Mouse (Mus musculus) lung, embryonic 15.5 days (tissue): ENCODE measurements around the gene Brip1. TPM values are rescaled to one million over a fixed set of nuclear protein-coding genes. Genes with fewer than 3 reads are reported as not detected.
"Not testable (repeated sequence)": the region's sequence is repeated elsewhere in the genome, so short reads cannot be mapped to it uniquely, and the experiment has no call there.

Experiments used
- ATAC-seq: fragments of 200-750 bp; cut with Nextera tagmentation; 2 replicates; pipeline ENCODE4 v1.8.0; 2017; ENCODE audit warnings: moderate number of reproducible peaks, borderline replicate concordance; ENCODE audit not compliant: low FRiP score, low TSS enrichment; ENCODE audit errors: extremely low read depth
- H3K27ac ChIP-seq: fragments of 300-500 bp; sonication (generic); 2 replicates; pipeline ENCODE4 v1.5.1; 2015; ENCODE audit warnings: moderate library complexity, mild to moderate bottlenecking, inconsistent platforms
- H3K27me3 ChIP-seq: fragments of 300-500 bp; sonication (generic); 2 replicates; pipeline ENCODE4 v1.6.1; 2015; ENCODE audit warnings: inconsistent platforms
- H3K36me3 ChIP-seq: fragments of 300-500 bp; sonication (generic); 2 replicates; pipeline ENCODE4 v1.6.1; 2015; ENCODE audit warnings: inconsistent platforms
- H3K4me1 ChIP-seq: fragments of 300-500 bp; sonication (generic); 2 replicates; pipeline ENCODE4 v1.6.1; 2015; ENCODE audit warnings: inconsistent platforms
- H3K4me2 ChIP-seq: fragments of 300-500 bp; sonication (generic); 2 replicates; pipeline ENCODE4 v1.6.1; 2015; ENCODE audit warnings: inconsistent platforms, mild to moderate bottlenecking, moderate library complexity
- H3K4me3 ChIP-seq: fragments of 300-500 bp; sonication (generic); 2 replicates; pipeline ENCODE4 v1.5.1; 2015; ENCODE audit warnings: mild to moderate bottlenecking, inconsistent platforms
- H3K9ac ChIP-seq: fragments of 300-500 bp; sonication (generic); 2 replicates; pipeline ENCODE4 v1.6.1; 2015; ENCODE audit warnings: inconsistent platforms
- H3K9me3 ChIP-seq: fragments of 300-500 bp; sonication (generic); 2 replicates; pipeline ENCODE4 v1.6.1; 2016; ENCODE audit warnings: inconsistent platforms
- WGBS: fragments of 180-500 bp; shearing (Covaris S2); methylation state at CpG from one replicate; pipeline ENCODE4 v1.1.7; 2015; 5-methylcytosine and 5-hydroxymethylcytosine counted together
- polyA plus RNA-seq: library from polyadenylated mRNA; unstranded; fragments of >200 nt; fragmentation: Nextera tagmentation; extraction: Ambion mirVana; gene quantifications from 2 replicates; pipeline ENCODE4 v1.2.1, GENCODE M21; 2015

Brip1 gene
- polyA plus RNA-seq, 1 experiment from 2014 or later: 14.5 TPM

DNA sequence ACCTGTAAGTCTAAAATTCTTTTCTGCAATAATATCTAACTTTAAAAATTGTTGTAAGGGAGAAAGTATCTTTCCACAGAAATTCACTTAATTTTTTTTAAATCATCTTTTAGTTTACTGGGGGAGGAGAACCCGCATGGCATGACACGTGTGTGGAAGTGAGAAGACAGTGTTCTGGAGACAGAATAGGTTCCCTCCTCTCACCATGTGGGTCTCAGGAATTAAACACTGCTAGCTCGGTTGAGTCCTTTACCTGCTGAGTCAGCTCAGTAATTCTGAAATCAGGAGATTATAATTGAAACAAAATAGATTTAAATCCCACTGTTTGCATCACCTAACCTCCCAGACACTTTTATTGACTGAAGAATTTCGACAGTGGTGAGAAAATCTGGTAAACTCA is 1.3 kb downstream of the Brip1 start:
- WGBS: 41% methylated on average over 4 of the region's 4 CpGs
- peak overlapping the region; percentile 73; the same call in 1 of the 2 replicates for H3K9ac ChIP-seq
- H3K4me1 ChIP-seq: peaks cover 17% of the 10 kb centered on the region
- no peaks in the 10 kb centered on the region for H3K27me3 ChIP-seq
- H3K27ac ChIP-seq: no peak overlapping the region
- H3K9me3 ChIP-seq: no peaks in the 10 kb centered on the region
- ATAC-seq: no peak
- H3K36me3 ChIP-seq: peaks cover 22% of the 10 kb centered on the region
- H3K4me3 ChIP-seq: peak overlapping the region; percentile 96
- H3K4me2 ChIP-seq: peak overlapping the region; percentile 76

GRCm38 (mm10) chr11:86185224-86185623 is 15.8 kb downstream of the Brip1 start:
- H3K27ac ChIP-seq, H3K9me3 ChIP-seq, H3K27me3 ChIP-seq, H3K4me2 ChIP-seq, H3K9ac ChIP-seq, H3K4me3 ChIP-seq, H3K36me3 ChIP-seq, ATAC-seq, H3K4me1 ChIP-seq: not testable (repeated sequence)
- WGBS: 89% methylated on average over 7 of the region's 7 CpGs

DNA sequence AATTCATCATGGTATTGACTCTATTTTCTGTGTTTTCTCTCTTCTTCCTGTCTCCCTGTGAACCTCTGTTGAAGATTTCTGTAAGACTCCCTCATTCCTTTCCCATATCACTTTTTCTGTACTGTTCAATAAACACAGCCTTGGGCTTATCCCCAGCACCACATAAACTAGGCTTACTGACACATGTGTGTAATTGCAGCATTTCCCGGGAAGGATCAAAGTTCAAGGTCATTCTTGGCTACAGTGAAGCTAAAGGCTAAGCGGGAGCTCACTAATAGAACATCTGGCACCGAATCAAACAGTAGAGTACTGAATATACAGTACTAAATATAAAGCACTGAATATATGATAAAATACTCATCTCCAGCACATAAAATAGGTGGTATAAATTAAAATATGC is 25.2 kb downstream of the Brip1 start:
- no peak; the same call in 1 of the 2 replicates for ATAC-seq
- H3K9me3 ChIP-seq: no peaks in the 10 kb centered on the region
- H3K4me2 ChIP-seq: no peak overlapping the region
- no peaks in the 10 kb centered on the region for H3K36me3 ChIP-seq
- no peak overlapping the region for H3K9ac ChIP-seq
- no peak overlapping the region for H3K27ac ChIP-seq
- H3K27me3 ChIP-seq: no peaks in the 10 kb centered on the region
- no peak overlapping the region for H3K4me3 ChIP-seq
- WGBS: 36% methylated on average over 3 of the region's 3 CpGs
- no peaks in the 10 kb centered on the region; the same call in 1 of the 2 replicates for H3K4me1 ChIP-seq

- no peak overlapping the region for H3K4me3 ChIP-seq
- H3K27me3 ChIP-seq: no peaks in the 10 kb centered on the region
- H3K4me2 ChIP-seq: no peak overlapping the region
- H3K27ac ChIP-seq: no peak overlapping the region
- no peak for ATAC-seq
- no peaks in the 10 kb centered on the region for H3K9me3 ChIP-seq
- no peaks in the 10 kb centered on the region; the same call in 1 of the 2 replicates for H3K4me1 ChIP-seq
- H3K36me3 ChIP-seq: no peaks in the 10 kb centered on the region
- H3K9ac ChIP-seq: no peak overlapping the region
- WGBS: 39% methylated on average over 2 of the region's 2 CpGs
These were observed 26.8 kb downstream of the Brip1 start for GRCm38 (mm10) chr11:86174173-86174572.

DNA sequence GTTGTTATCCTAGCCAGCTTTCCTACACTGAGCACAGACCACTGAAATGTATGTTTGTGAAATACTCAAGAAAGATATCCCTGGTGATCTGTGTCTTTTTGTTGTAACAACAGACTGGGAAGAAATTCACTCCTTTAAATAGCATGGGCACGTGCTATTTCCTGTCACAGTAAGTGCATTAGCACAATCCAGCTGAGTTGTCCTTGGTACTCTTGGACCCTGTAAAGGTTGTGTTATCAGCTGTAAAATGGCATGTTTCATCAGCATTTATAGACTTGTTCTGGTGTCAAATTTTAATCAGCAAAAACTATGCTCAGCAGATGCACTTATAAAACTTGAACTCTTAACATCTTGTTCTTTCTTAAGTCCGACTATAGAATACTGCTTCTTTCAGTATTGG is 30.2 kb downstream of the Brip1 start:
- H3K36me3 ChIP-seq: peaks cover 3% of the 10 kb centered on the region; the same call in 1 of the 2 replicates
- ATAC-seq: no peak
- no peak overlapping the region for H3K9ac ChIP-seq
- no peaks in the 10 kb centered on the region; the same call in 1 of the 2 replicates for H3K4me1 ChIP-seq
- H3K4me3 ChIP-seq: no peak overlapping the region
- 71% methylated on average over 2 of the region's 2 CpGs for WGBS
- H3K27me3 ChIP-seq: no peaks in the 10 kb centered on the region
- no peak overlapping the region for H3K27ac ChIP-seq
- H3K9me3 ChIP-seq: no peaks in the 10 kb centered on the region
- H3K4me2 ChIP-seq: no peak overlapping the region

DNA sequence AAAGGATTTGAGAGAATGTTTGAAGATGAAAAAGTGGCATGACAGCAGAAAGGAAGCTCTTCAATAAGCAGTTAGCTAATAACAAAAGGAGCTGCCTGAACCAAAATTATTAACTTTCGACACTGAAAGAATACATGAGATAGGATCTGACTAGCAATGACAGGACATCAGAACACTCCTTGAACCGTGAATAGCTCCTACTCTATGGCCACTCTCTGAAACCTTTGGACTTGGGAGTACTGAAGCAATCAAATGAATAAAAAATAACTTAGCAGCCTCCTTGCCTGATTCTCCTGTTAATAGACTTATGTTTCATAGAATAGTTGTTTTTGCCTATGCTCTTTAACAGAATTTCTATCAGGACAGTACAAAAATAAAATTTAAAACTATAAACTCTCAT is 40.7 kb downstream of the Brip1 start:
- ATAC-seq: no peak
- 57% methylated on average over 2 of the region's 2 CpGs for WGBS
- no peaks in the 10 kb centered on the region for H3K4me1 ChIP-seq
- H3K9ac ChIP-seq: no peak overlapping the region
- no peaks in the 10 kb centered on the region for H3K27me3 ChIP-seq
- H3K4me2 ChIP-seq: no peak overlapping the region
- H3K36me3 ChIP-seq: no peaks in the 10 kb centered on the region
- no peak overlapping the region for H3K4me3 ChIP-seq
- no peaks in the 10 kb centered on the region for H3K9me3 ChIP-seq
- H3K27ac ChIP-seq: no peak overlapping the region

DNA sequence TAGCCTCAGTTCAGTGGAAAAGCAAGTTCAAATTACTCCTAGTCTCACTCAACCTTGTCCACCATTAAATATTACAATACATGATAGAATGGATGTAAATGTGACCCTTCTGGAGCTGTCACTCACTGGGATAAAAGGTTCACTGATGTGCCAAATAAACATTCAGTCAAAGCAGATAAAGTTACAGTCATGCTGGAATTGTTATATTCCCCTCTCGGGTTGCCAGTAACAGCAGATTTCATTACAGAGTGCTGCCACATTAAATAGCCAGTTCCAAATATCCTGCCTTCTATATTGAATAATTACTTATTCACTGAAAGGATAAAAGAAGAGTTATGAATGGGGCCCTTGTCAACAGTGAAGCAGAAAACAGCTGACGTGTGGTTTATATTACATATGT is 42.0 kb downstream of the Brip1 start:
- H3K9ac ChIP-seq: no peak overlapping the region
- no peak overlapping the region for H3K4me3 ChIP-seq
- no peaks in the 10 kb centered on the region for H3K36me3 ChIP-seq
- WGBS: 45% methylated on average over 2 of the region's 2 CpGs
- no peaks in the 10 kb centered on the region for H3K9me3 ChIP-seq
- H3K27ac ChIP-seq: no peak overlapping the region
- H3K4me2 ChIP-seq: no peak overlapping the region
- no peaks in the 10 kb centered on the region for H3K4me1 ChIP-seq
- ATAC-seq: no peak
- no peaks in the 10 kb centered on the region for H3K27me3 ChIP-seq

DNA sequence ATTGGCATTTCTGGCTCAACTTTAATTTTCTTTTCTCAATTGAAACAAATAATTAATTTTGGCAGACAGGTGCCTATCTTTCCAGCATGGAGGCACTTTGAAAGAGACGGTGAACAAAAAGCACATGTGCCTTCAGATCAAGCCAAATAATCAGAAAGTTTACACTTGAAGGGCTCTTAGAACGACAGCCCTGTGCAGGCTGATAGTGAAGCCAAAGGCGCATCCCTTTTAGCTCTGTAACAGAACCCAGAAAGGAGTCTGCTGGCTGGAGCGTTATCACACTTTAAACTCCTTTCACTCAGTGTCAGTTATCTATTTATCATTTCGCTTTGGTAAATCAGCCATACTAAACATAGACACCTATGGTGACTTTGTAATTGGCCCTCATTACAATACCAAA is 45.4 kb downstream of the Brip1 start:
- Histone ChIP-seq H3K36me3 (0 out of 2 replicates have a peak, but pooled peaks cover 4% of the 10 kb centered on the region), H3K4me3 (no peak overlapping the region), H3K4me1 (no peaks in the 10 kb centered on the region), H3K4me2 (no peak overlapping the region), H3K9me3 (no peaks in the 10 kb centered on the region), H3K27ac (no peak overlapping the region), H3K27me3 (no peaks in the 10 kb centered on the region), H3K9ac (no peak overlapping the region)
- ATAC-seq: no peak
- 73% methylated on average over 5 of the region's 5 CpGs for WGBS

- Histone ChIP-seq H3K27me3 (no peaks in the 10 kb centered on the region), H3K9ac (no peak overlapping the region), H3K36me3 (no peaks in the 10 kb centered on the region), H3K27ac (no peak overlapping the region), H3K4me2 (no peak overlapping the region), H3K4me3 (no peak overlapping the region), H3K9me3 (no peaks in the 10 kb centered on the region), H3K4me1 (no peaks in the 10 kb centered on the region)
- 84% methylated on average over 3 of the region's 3 CpGs for WGBS
- ATAC-seq: no peak
These were observed 69.7 kb downstream of the Brip1 start for GRCm38 (mm10) chr11:86131324-86131723.

DNA sequence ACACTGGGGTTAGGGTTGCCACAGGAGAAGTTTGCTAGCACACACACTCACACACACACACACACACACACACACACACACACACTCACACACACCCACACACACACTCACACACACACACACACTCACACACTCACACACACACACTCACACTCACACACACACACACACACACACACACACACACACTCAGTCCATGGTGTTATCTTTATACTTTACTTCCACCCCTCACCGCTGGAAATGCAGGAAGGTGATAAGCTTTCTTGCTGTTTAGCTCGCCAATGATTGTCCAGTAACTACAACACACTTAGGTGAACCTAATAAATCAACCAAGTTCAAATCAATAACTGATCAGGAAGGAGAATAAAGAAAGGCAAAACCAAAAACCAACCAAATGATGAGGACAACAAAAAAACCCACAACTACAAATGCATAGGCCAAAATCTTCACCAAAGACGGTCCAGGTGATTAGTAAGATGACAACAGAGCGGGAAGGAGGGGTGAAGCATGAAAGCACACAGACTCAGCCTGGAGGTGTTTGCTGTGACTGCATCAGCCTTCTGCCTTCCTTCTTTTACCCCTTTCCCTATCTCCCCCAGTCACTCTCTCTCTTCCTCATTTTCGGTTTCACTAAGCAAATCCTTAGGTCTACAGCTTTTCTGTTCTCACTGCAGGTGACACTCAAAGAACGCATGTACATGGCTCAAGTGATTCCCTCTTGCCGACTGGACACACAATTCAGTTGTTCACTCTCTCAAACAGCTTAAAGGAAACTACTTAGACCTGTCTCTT is 83.7 kb downstream of the Brip1 start:
- 79% methylated on average over 7 of the region's 7 CpGs for WGBS
- H3K9ac ChIP-seq: no peak overlapping the region
- ATAC-seq: no peak

DNA sequence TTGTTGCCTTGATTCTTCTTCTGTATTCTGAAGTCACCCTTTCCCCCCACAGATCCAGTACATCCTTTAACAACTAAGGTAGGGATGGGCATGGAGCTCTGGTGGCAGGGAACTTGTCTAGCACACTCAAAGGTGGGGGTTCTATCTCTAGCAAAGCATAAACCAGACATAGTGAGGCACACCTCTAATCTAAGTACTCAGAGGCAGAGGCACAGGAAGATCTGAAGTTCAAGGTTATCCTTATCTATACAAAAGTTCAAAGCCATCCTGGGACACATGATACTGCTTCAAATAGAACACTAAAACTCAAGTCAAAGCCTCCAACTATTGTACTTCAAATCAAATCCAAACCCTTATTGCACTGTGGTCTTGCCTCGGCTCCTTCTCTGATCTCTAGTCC is 85.0 kb downstream of the Brip1 start:
- Histone ChIP-seq H3K27me3 (no peaks in the 10 kb centered on the region), H3K4me1 (no peaks in the 10 kb centered on the region), H3K9me3 (no peaks in the 10 kb centered on the region), H3K4me2 (no peak overlapping the region), H3K36me3 (no peaks in the 10 kb centered on the region), H3K27ac (no peak overlapping the region), H3K4me3 (no peak overlapping the region), H3K9ac (no peak overlapping the region)
- ATAC-seq: no peak
- 69% methylated on average over 1 of the region's 1 CpGs for WGBS

More for the DNA sequence above, 83.7 kb downstream of the Brip1 start:
- H3K4me2 ChIP-seq: no peak overlapping the region
- H3K27ac ChIP-seq: no peak overlapping the region
- H3K4me3 ChIP-seq: no peak overlapping the region
- no peaks in the 10 kb centered on the region for H3K4me1 ChIP-seq
- H3K36me3 ChIP-seq: no peaks in the 10 kb centered on the region
- H3K27me3 ChIP-seq: no peaks in the 10 kb centered on the region
- no peaks in the 10 kb centered on the region for H3K9me3 ChIP-seq

- Histone ChIP-seq H3K27ac (no peak overlapping the region), H3K4me2 (no peak overlapping the region), H3K9me3 (no peaks in the 10 kb centered on the region), H3K27me3 (no peaks in the 10 kb centered on the region), H3K36me3 (peaks cover 12% of the 10 kb centered on the region), H3K4me3 (no peak overlapping the region), H3K9ac (no peak overlapping the region), H3K4me1 (no peaks in the 10 kb centered on the region)
- ATAC-seq: no peak
- 88% methylated on average over 4 of the region's 4 CpGs for WGBS
These were observed 93.7 kb downstream of the Brip1 start for GRCm38 (mm10) chr11:86107276-86107675.
